Comparison of ENCODE assay signal across 17 mouse cellular contexts in the genomic region with DNA sequence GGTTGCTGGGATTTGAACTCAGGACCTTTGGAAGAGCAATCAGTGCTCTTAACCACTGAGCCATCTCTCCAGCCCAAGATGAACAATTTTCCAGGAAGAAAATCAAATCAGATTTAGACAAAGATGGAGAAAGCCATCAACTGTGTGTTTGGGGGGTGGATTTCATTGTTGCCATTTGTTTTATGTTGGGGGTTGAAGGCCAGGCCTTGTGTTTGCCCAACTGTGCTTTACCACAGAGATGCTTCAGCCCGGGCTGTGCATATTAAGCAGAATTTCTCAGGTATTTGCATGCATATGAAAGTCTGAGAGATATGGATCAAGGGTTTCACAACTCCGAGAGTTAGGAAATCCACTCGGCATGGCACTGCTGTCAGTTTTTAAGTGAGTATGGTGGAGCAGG. TPM values are rescaled to one million over a fixed set of nuclear protein-coding genes. Genes with fewer than 3 reads are reported as not detected.
"Had no signal": no experiment of that assay in that cellular context is flagged by ENCODE, and none has a peak within 500 bp of the region (broad histone marks: within the 10 kb centered on the region; RNA-seq: fewer than 3 reads in every experiment).

No protein-coding gene starts in this region.

- H3K4me1 ChIP-seq: neural tube, embryonic 13.5 days; neural tube, embryonic 15.5 days; stomach, embryonic 15.5 days had no signal

- H3K9me3 ChIP-seq: neural tube, embryonic 13.5 days; neural tube, embryonic 15.5 days; stomach, embryonic 15.5 days had no signal

- H3K36me3 ChIP-seq: neural tube, embryonic 13.5 days; neural tube, embryonic 15.5 days; stomach, embryonic 15.5 days had no signal

- H3K4me3 ChIP-seq: neural tube, embryonic 13.5 days; neural tube, embryonic 15.5 days; stomach, embryonic 15.5 days had no signal

- H3K27me3 ChIP-seq: neural tube, embryonic 13.5 days; neural tube, embryonic 15.5 days; stomach, embryonic 15.5 days had no signal

- DNase-seq: retina, postnatal 1 day; right cerebral cortex, adult 18-20 months; right cerebral cortex, postnatal 14 days; right cerebral cortex, postnatal 25 days; right cerebral cortex, postnatal 4 days; spleen, adult 18-20 months; thymus, adult 18-20 months; thymus, adult 2 months; thymus, postnatal 14 days; thymus, postnatal 25 days; thymus, postnatal 36 days; thymus, postnatal 4 days had no signal

- H3K27ac ChIP-seq: neural tube, embryonic 13.5 days; neural tube, embryonic 15.5 days; stomach, embryonic 15.5 days; stomach, postnatal 0 days had no signal

RNA-seq across cellular contexts. Expression of a gene that starts 20.5 kb away (rescaled TPM):
- total RNA-seq: neutrophil, adult 5-6 weeks had no signal
